Mouse (Mus musculus): ENCODE results near the gene Fgfr2.

Gene Fgfr2

DNA sequence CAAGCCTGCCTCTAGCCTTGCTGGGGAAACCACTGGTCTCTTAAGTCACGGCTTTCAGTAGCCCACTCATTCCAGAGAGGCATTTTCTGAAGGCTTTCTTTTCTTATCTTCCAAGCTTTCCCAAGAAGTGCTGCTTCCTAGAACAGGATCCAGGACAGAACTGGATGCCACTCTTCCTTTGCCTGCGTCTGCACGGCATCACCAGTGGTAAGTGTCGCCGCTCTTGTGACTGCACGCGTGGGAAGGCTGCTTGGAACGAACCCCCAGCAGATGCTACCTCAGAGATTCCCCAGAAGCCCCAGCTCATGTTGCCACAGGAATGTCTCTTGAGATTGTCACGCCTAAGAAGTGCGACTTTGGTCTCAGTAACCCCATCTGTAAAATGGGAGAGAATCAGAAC, 2307.5 kb downstream of the Fgfr2 start:
- TF ChIP-seq GATA4 (IDR thresholded peaks at IDR 0.05; ENCODE audit: insufficient replicate concordance, low read length) = no peak

DNA sequence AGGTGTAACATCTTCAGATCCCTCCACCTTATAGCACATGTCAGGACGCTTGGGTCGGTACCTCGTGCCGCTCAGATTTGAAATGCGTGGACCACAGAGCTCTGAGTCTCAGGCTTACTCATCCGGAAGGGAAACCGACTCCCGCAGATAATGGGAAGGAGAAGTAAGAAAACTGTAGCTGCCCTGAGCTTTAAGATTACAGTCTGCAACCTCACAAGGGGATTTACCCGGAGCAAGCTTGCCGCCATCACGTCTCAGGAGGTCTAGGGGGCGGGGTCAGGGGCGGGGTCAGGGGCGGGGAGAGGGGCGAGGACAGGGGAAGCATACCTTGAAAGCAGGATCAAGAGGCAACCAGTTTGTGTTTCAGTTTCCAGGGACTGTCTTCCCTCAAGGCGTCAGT, 2310.7 kb downstream of the Fgfr2 start:
- no peak for TF ChIP-seq GATA4 (IDR thresholded peaks at IDR 0.05; ENCODE audit: insufficient replicate concordance, low read length)

DNA sequence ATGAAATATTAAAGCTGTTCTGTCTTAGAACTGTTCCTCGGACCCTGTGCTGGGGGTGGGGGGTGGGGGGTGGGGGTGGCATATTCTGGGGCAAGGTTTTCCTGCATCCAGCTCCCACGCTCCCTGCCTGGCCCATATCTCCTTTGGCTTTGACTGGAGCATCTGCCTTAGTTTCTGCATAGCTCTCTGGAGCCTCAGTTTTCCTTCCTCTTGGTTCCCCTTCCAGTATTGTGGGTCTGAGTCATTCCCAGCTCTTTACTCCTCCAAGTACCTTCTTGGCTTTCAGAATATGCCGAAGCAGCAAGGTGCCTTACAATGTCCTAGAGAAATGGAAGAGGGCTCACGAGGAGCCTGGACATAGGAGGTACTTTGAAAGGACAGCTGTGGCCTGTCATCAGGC, 2312.9 kb downstream of the Fgfr2 start:
- TF ChIP-seq GATA4 (IDR thresholded peaks at IDR 0.05; ENCODE audit: insufficient replicate concordance, low read length) = no peak

DNA sequence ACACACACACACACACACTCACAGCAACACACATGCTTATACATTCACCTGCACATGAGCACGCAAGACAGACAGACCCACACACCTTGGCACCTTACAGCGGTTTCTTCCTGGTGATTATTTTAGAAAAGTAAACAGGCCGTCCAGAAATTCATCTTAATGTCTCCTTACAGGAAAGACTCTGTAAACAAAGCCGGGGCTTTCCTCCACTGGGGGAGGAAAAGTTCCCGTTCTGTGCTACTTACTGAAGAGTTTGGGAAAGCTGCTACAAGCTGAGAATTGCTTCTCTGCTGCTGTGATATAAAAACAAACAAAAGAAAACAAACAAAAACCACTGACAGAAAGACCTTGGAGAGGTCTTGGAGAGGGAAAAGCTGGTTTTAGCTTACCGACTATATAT, 2314.5 kb downstream of the Fgfr2 start:
- no peak for TF ChIP-seq GATA4 (IDR thresholded peaks at IDR 0.05; ENCODE audit: insufficient replicate concordance, low read length)

- no peak for TF ChIP-seq GATA4 (IDR thresholded peaks at IDR 0.05; ENCODE audit: insufficient replicate concordance, low read length)
Observed at GRCm38 (mm10) chr7:130807749-130808148, 2315.4 kb downstream of the Fgfr2 start.

DNA sequence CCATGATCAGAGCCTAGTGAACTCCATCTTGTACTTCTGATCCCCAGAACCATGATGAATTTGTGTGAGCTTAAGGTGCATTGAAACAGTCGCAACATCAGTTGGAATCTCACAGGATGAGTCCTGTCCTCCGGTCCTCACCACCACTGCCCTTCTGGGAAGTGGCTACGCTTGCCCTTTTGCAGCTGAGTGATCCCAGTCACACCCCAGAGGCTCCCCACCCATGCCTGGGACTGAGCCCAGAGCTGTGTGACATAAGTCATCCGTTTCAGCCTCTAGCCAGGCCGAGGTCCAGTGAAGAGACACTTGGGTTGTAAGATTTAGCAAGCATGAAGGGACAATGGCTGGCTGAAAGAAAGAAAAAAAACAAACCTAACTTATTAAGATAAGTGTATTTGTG, 2318.2 kb downstream of the Fgfr2 start:
- no peak for TF ChIP-seq GATA4 (IDR thresholded peaks at IDR 0.05; ENCODE audit: insufficient replicate concordance, low read length)

DNA sequence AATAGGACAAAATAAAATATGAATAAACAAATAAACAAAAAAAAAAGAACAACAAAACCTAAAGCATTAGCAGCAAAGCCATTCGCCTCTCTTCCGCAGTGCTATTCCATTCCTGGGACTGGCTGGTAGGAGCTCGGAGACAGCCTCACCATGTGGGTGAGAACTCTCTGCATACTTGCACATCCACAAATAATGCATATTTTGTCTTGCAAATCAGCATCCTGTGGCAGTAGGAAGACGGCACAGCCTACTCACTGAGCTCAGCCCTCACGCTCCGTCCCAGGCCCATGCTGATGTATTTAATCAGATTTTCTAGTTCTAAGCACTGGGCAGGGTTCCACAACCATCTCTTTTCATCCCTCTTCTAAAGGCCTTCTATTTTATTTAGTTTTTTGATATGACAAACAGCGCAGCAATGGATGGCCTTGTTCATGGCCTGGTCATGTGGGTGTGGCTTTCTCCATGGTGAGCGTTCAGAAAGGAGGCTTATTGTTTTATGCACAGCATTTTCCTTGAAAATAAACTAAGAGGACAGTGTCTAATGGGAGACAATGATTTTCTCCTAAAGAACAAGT, 2319.8 kb downstream of the Fgfr2 start:
- TF ChIP-seq GATA4 (IDR thresholded peaks at IDR 0.05; ENCODE audit: insufficient replicate concordance, low read length) = no peak

DNA sequence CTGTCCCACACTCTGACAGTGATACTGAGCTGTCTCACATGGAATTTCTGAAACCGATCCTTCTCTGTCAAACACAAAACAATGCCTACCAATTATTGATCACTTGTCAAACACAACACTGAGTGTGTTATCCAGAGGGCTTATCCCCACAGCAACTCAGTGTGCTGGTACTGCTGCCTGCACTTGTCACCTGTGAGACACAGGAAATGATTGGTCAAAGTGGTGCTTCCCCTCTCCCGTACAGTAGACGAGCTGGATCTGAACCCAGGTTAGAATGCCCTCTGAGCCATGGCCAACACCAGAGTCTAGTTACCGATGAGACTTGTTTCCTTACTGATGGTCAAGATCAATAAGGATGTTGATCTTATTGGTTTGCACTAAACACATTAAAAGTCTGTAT, 2321.3 kb downstream of the Fgfr2 start:
- TF ChIP-seq GATA4 (IDR thresholded peaks at IDR 0.05; ENCODE audit: insufficient replicate concordance, low read length) = no peak

GRCm38 (mm10) chr7:130800681-130801080, 2322.5 kb downstream of the Fgfr2 start:
- TF ChIP-seq GATA4 (IDR thresholded peaks at IDR 0.05; ENCODE audit: insufficient replicate concordance, low read length) = no peak

GRCm38 (mm10) chr7:130799418-130799817, 2323.7 kb downstream of the Fgfr2 start:
- no peak for TF ChIP-seq GATA4 (IDR thresholded peaks at IDR 0.05; ENCODE audit: insufficient replicate concordance, low read length)

DNA sequence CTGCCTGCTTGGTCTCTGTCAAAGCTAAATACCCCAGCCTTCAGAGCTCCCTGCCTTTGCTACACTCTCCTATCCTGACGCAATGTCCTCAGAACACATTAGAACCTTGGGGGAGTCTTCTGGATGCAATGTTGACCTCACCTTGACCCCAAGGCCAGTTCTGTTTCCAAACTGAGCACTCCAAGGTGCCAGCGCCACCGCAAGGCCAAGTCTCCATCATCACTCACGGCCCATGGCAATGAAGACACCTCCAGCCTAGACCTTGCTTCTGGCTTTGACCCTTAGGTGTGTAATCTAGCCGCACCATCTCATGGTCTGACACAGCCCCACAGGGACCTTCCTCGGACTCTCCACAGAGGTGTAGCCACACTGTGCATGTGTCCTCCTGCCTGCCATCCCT, 2325.6 kb downstream of the Fgfr2 start:
- no peak for TF ChIP-seq GATA4 (IDR thresholded peaks at IDR 0.05; ENCODE audit: insufficient replicate concordance, low read length)

DNA sequence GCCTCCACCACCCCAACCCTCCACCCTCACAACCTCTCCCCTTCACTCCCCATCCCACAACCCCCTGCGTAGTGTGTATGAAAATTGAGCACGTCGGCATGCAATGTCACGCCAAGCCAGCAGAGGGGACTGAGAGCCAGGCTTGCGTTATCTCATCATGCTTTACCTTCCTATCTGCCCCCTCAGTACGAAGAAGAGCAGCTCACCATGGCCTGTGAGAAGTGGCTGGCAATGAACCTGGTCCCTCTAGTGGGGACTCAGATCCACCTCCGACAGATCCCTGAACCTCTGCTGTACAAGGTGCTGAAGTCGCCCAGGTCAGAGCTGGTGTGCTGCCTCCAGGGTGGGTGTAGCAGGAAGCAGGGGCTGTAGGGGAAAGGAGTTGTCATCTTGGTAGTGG, 2326.4 kb downstream of the Fgfr2 start:
- no peak for TF ChIP-seq GATA4 (IDR thresholded peaks at IDR 0.05; ENCODE audit: insufficient replicate concordance, low read length)

DNA sequence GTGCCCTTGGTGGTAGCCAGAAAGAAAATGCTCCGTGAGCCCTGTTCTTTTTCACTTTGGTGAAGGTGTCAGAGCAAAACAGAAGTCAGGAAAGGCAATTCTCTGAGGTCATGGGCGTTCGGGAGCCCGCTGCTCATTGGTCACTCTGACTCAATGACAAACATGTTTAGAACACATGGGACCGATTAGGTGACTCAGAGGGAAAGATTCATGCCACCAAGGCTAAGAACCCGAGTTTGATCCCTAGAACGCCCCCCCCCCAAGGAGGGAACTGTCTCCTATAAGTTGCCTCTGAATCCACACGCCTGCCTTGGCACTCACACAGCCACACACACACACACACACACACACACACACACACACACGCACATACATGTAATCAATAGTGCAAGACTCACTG, 2329.5 kb downstream of the Fgfr2 start:
- no peak for TF ChIP-seq GATA4 (IDR thresholded peaks at IDR 0.05; ENCODE audit: insufficient replicate concordance, low read length)

GRCm38 (mm10) chr7:130789456-130789855, 2333.7 kb downstream of the Fgfr2 start:
- no peak for TF ChIP-seq GATA4 (IDR thresholded peaks at IDR 0.05; ENCODE audit: insufficient replicate concordance, low read length)

DNA sequence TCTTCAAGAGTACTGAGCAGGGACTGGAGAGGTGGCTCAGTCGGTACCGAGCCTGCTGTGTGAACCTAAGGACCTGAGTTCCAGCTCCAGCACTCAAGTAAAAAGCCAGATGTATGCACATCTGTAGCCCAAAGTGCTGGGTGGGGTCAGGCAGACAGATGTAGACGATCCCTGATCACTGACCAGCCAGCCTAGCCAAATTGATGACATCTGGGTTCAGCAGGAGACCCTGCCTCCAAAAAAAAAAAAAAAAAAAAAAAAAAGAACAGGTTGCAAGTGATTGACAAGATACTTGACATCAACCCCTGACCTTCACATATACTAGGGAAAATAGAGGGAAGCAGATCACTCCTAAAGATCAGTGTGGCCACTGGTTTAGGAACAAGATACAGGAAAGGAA, 2334.2 kb downstream of the Fgfr2 start:
- TF ChIP-seq GATA4 (IDR thresholded peaks at IDR 0.05; ENCODE audit: insufficient replicate concordance, low read length) = no peak

- no peak for TF ChIP-seq GATA4 (IDR thresholded peaks at IDR 0.05; ENCODE audit: insufficient replicate concordance, low read length)
Observed at GRCm38 (mm10) chr7:130787537-130787936, 2335.6 kb downstream of the Fgfr2 start.

DNA sequence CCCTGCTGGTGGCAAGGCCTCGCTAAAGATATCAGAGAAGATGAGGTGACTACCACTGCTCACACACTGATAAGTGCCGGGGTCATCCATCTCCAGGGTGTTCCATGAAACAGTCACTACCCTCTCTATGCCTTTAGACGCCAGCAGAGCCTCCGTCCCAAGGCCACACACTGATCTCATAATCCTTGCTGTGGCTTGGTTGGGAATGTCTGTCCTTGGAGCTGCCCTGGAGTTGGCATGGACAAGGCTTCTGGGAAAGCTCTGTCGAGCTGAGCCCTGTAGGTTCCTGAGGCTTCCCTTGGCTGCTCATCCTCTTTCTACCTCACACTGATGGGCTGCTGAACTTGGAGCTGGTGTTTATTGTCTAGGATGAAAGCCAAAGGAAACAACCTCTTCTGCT, 2336.4 kb downstream of the Fgfr2 start:
- TF ChIP-seq GATA4 (IDR thresholded peaks at IDR 0.05; ENCODE audit: insufficient replicate concordance, low read length) = no peak
